ENCODE assay signal across 12 mouse cellular contexts in genomic region chr11:20107683-20108082, GRCm38 (mm10). TPM values are rescaled to one million over a fixed set of nuclear protein-coding genes. Genes with fewer than 3 reads are reported as not detected.
DNase-seq lines count a peak whose midpoint lies in the region; TF ChIP-seq lines count a peak whose summit lies in the region.
"Had no signal": no experiment of that assay in that cellular context is flagged by ENCODE, and none has a peak within 500 bp of the region (broad histone marks: within the 10 kb centered on the region; RNA-seq: fewer than 3 reads in every experiment).

No protein-coding gene starts in this region.

- peak; percentile 41 for DNase-seq in lung, postnatal 36 days
- no peak for DNase-seq in lung, adult 18-20 months
- DNase-seq in MEL (ENCODE audit: low read depth, low spot score), result peak; percentile 75
- DNase-seq in induced T-regulatory cell, adult 2 months (ENCODE audit: low read depth), result peak; percentile 77
- peak; percentile 41 for DNase-seq in splenic B cell, adult 2 months (ENCODE audit: low read depth, low spot score)
- no peak for DNase-seq in kidney, postnatal 10 days
- no peak for DNase-seq in right cerebral cortex, postnatal 14 days
- DNase-seq: cerebellum, adult 18-20 months; layer of hippocampus, adult 9-11 months; lung, postnatal 14 days had no signal

- H3K9me3 ChIP-seq in MEL (replicated peaks; ENCODE audit: insufficient read depth, low read length), result no peaks in the 10 kb centered on the region
- H3K9me3 ChIP-seq: forebrain, embryonic 15.5 days had no signal

- H3K4me3 ChIP-seq in MEL (ENCODE audit: control insufficient read depth in 1 of 2, insufficient read depth in 1 of 2, low read depth in 2 of 2, low read length in 2 of 2), result no peak overlapping the region
- H3K4me3 ChIP-seq: forebrain, embryonic 15.5 days had no signal

- no peak overlapping the region for H3K27ac ChIP-seq in MEL (ENCODE audit: control insufficient read depth, low read depth, low read length)
- H3K27ac ChIP-seq: forebrain, embryonic 15.5 days; hindbrain, embryonic 14.5 days had no signal

- no peak for TF ChIP-seq CTCF in MEL (IDR thresholded peaks at IDR 0.05 in 2 of 3, conservative IDR thresholded peaks at IDR 0.05 in 1 of 3; ENCODE audit: control insufficient read depth in 1 of 3, insufficient read depth in 1 of 3, low read depth in 2 of 3, low read length in 3 of 3, poor library complexity in 1 of 3, severe bottlenecking in 1 of 3)

- TF ChIP-seq POLR2A in MEL (IDR thresholded peaks at IDR 0.05; ENCODE audit: control insufficient read depth in 1 of 2, insufficient read depth in 1 of 2, low read depth in 1 of 2, low read length in 2 of 2, poor library complexity in 1 of 2), result no peak

- peaks cover 14 to 58% of the 10 kb centered on the region in 2 experiments for H3K36me3 ChIP-seq in MEL (ENCODE audit: control insufficient read depth in 1 of 2, insufficient read depth in 2 of 2, low read length in 2 of 2)
- H3K36me3 ChIP-seq in splenic B cell, adult 2 months (ENCODE audit: control insufficient read depth, insufficient read depth, low read length, poor library complexity, severe bottlenecking), result 0 out of 2 replicates have a peak, but pooled peaks cover 2% of the 10 kb centered on the region
- H3K36me3 ChIP-seq: forebrain, embryonic 15.5 days had no signal

- TF ChIP-seq RAD21 in MEL (IDR thresholded peaks at IDR 0.05; ENCODE audit: low read depth, low read length), result no peak

- TF ChIP-seq EP300 in MEL (IDR thresholded peaks at IDR 0.05; ENCODE audit: low read depth in 1 of 2, low read length in 2 of 2), result peak in 1 of 2 experiments; percentile 25; a peak in 1 of 4 replicates

- no peak overlapping the region for H3K9ac ChIP-seq in MEL (ENCODE audit: control insufficient read depth, low read depth, low read length, poor library complexity, severe bottlenecking)
- H3K9ac ChIP-seq: forebrain, embryonic 15.5 days; hindbrain, embryonic 14.5 days had no signal

- peaks cover 11 to 26% of the 10 kb centered on the region in 2 experiments for H3K4me1 ChIP-seq in MEL (ENCODE audit: control insufficient read depth in 1 of 2, insufficient read depth in 2 of 2, low read length in 2 of 2)

- H3K79me2 ChIP-seq in MEL (ENCODE audit: control insufficient read depth, insufficient read depth, low read length, poor library complexity), result peaks cover 81% of the 10 kb centered on the region

- no peaks in the 10 kb centered on the region for H3K27me3 ChIP-seq in MEL (ENCODE audit: control insufficient read depth in 1 of 2, insufficient read depth in 2 of 2, low read length in 2 of 2)
- H3K27me3 ChIP-seq in splenic B cell, adult 2 months (ENCODE audit: control insufficient read depth, insufficient read depth, low read length, poor library complexity, severe bottlenecking), result no peaks in the 10 kb centered on the region
- H3K27me3 ChIP-seq: forebrain, embryonic 15.5 days had no signal

TF ChIP-seq in MEL, 35 proteins besides CTCF, POLR2A, EP300 and RAD21:
- TF ChIP-seq UBTF (IDR thresholded peaks at IDR 0.05; ENCODE audit: borderline replicate concordance, insufficient read depth, low read depth, low read length) (no peak), TBP (IDR thresholded peaks at IDR 0.05; ENCODE audit: low read depth, low read length) (no peak), BHLHE40 (IDR thresholded peaks at IDR 0.05; ENCODE audit: borderline replicate concordance, low read depth, low read length) (no peak), POLR2AphosphoS5 (IDR thresholded peaks at IDR 0.05; ENCODE audit: borderline replicate concordance, low read depth, low read length) (no peak), GATA1 (IDR thresholded peaks at IDR 0.05; ENCODE audit: low read depth, low read length) (no peak), SIN3A (IDR thresholded peaks at IDR 0.05; ENCODE audit: low read length) (no peak; the same call in 1 of the 2 replicates), RCOR1 (IDR thresholded peaks at IDR 0.05; ENCODE audit: low read depth, low read length) (no peak), CHD1 (IDR thresholded peaks at IDR 0.05; ENCODE audit: low read depth, low read length) (no peak), TCF12 (IDR thresholded peaks at IDR 0.05; ENCODE audit: low read depth, low read length) (no peak), ZC3H11A (IDR thresholded peaks at IDR 0.05; ENCODE audit: low read depth, low read length) (no peak), MAFK (IDR thresholded peaks at IDR 0.05; ENCODE audit: borderline replicate concordance, low read depth, low read length) (no peak), GABPA (IDR thresholded peaks at IDR 0.05; ENCODE audit: low read depth, low read length) (no peak), HCFC1 (IDR thresholded peaks at IDR 0.05; ENCODE audit: low read depth, low read length) (no peak), MXI1 (IDR thresholded peaks at IDR 0.05; ENCODE audit: low read depth, low read length) (no peak), ETS1 (IDR thresholded peaks at IDR 0.05; ENCODE audit: low read depth, low read length) (no peak)

RNA-seq across cellular contexts. Expression of gene Actr2, which starts 5.0 kb away (rescaled TPM):
- total RNA-seq in MEL (2012; rRNA removed), result 160 and 170 TPM in 2 replicates
- 100 to 1,000 TPM in 1 of 2 experiments, 10 to 100 TPM in 1; 40.0 to 172 TPM for polyA plus RNA-seq in MEL (2012; ENCODE audit: insufficient read depth in 1 of 2, insufficient read length in 2 of 2, low read depth in 1 of 2, low replicate concordance in 2 of 2, missing spikeins in 1 of 2)

Comparison
In these comparisons a context has a peak if more than half of its experiments do, and no peak if none do; other contexts are left out.
1. DNase-seq: peak in lung, postnatal 36 days (single experiment), MEL (single experiment), induced T-regulatory cell, adult 2 months (single experiment) and splenic B cell, adult 2 months (single experiment); none in lung, adult 18-20 months (0 of 2), kidney, postnatal 10 days (single experiment) and right cerebral cortex, postnatal 14 days (single experiment).